Mouse (Mus musculus): Measurements from ENCODE around the gene Fbxo46. TPM values are rescaled to one million over a fixed set of nuclear protein-coding genes. Genes with fewer than 3 reads are reported as not detected.
A peak's percentile ranks its signal among the peaks of the same experiment; 100 is the strongest.
"Not testable (repeated sequence)": the region's sequence is repeated elsewhere in the genome, so short reads cannot be mapped to it uniquely, and the experiment has no call there.

The Fbxo46 gene
- 19.3 and 19.6 TPM in 2 replicates for polyA plus RNA-seq (2016; fragmentation: Nextera tagmentation; extraction: Ambion mirVana)

- Histone ChIP-seq H3K36me3 (no peaks in the 10 kb centered on the region), H3K27me3 (peaks cover 6% of the 10 kb centered on the region; the same call in 1 of the 2 replicates), H3K27ac (no peak within 1 kb of the TSS), H3K4me1 (replicated peaks) (peaks cover 15% of the 10 kb centered on the region), H3K4me2 (peak within 1 kb of the TSS; percentile 87), H3K4me3 (replicated peaks) (peak within 1 kb of the TSS; percentile 68), H3K9me3 (peaks cover 11% of the 10 kb centered on the region; the same call in 1 of the 2 replicates), H3K9ac (replicated peaks) (peak within 1 kb of the TSS; percentile 80)
- WGBS = 3% methylated on average over 34 of the region's 34 CpGs
- ATAC-seq (ENCODE audit: insufficient number of reproducible peaks, insufficient read depth, low FRiP score, low TSS enrichment, low read depth) = peak; percentile 92
Observed at GRCm38 (mm10) chr7:19119631-19120429, at the start of gene Fbxo46. Fbxo46 (plus strand) TSS chr7:19119859.

- WGBS = 62% methylated on average over 3 of the region's 3 CpGs
- H3K4me2 ChIP-seq; H3K27ac ChIP-seq; H3K4me3 ChIP-seq (replicated peaks); H3K9me3 ChIP-seq; H3K4me1 ChIP-seq (replicated peaks); ATAC-seq (ENCODE audit: insufficient number of reproducible peaks, insufficient read depth, low FRiP score, low TSS enrichment, low read depth); H3K36me3 ChIP-seq; H3K9ac ChIP-seq (replicated peaks): not testable (repeated sequence)
- H3K27me3 ChIP-seq = peaks cover 23% of the 10 kb centered on the region
Observed at GRCm38 (mm10) chr7:19071024-19071423, 48.6 kb upstream of the Fbxo46 start.

- no peak for ATAC-seq (ENCODE audit: insufficient number of reproducible peaks, insufficient read depth, low FRiP score, low TSS enrichment, low read depth)
- Histone ChIP-seq H3K4me1 (replicated peaks) (peaks cover 21% of the 10 kb centered on the region), H3K27me3 (no peaks in the 10 kb centered on the region), H3K4me3 (replicated peaks) (no peak overlapping the region), H3K4me2 (no peak overlapping the region), H3K27ac (no peak overlapping the region), H3K36me3 (peaks cover 9% of the 10 kb centered on the region), H3K9ac (replicated peaks) (no peak overlapping the region), H3K9me3 (no peaks in the 10 kb centered on the region)
- WGBS = 78% methylated on average over 9 of the region's 9 CpGs
Observed at GRCm38 (mm10) chr7:19073504-19073903, 46.2 kb upstream of the Fbxo46 start.

- Histone ChIP-seq H3K4me1 (replicated peaks) (peaks cover 21% of the 10 kb centered on the region), H3K27me3 (no peaks in the 10 kb centered on the region), H3K4me3 (replicated peaks) (no peak overlapping the region), H3K9ac (replicated peaks) (no peak overlapping the region), H3K36me3 (peaks cover 19% of the 10 kb centered on the region), H3K9me3 (no peaks in the 10 kb centered on the region), H3K4me2 (no peak overlapping the region), H3K27ac (no peak overlapping the region)
- no peak for ATAC-seq (ENCODE audit: insufficient number of reproducible peaks, insufficient read depth, low FRiP score, low TSS enrichment, low read depth)
- WGBS = 92% methylated on average over 6 of the region's 6 CpGs
Observed at GRCm38 (mm10) chr7:19074494-19074893, 45.2 kb upstream of the Fbxo46 start.

GRCm38 (mm10) chr7:19075231-19075630 is 44.4 kb upstream of the Fbxo46 start:
- H3K4me3 ChIP-seq (replicated peaks) = peak overlapping the region; percentile 99
- no peaks in the 10 kb centered on the region for H3K9me3 ChIP-seq
- H3K4me2 ChIP-seq = peak overlapping the region; percentile 91
- no peak overlapping the region; the same call in 1 of the 2 replicates for H3K27ac ChIP-seq
- H3K9ac ChIP-seq (replicated peaks) = no peak overlapping the region
- no peak for ATAC-seq (ENCODE audit: insufficient number of reproducible peaks, insufficient read depth, low FRiP score, low TSS enrichment, low read depth)
- H3K36me3 ChIP-seq = peaks cover 26% of the 10 kb centered on the region
- H3K4me1 ChIP-seq (replicated peaks) = peaks cover 21% of the 10 kb centered on the region
- H3K27me3 ChIP-seq = no peaks in the 10 kb centered on the region
- 56% methylated on average over 5 of the region's 5 CpGs for WGBS

- peaks cover 34% of the 10 kb centered on the region for H3K36me3 ChIP-seq
- H3K4me3 ChIP-seq (replicated peaks) = peak within 1 kb of the TSS; percentile 99
- H3K4me2 ChIP-seq = peak within 1 kb of the TSS; percentile 91
- H3K9me3 ChIP-seq = no peaks in the 10 kb centered on the region
- peak within 1 kb of the TSS; percentile 94 for H3K9ac ChIP-seq (replicated peaks)
- ATAC-seq (ENCODE audit: insufficient number of reproducible peaks, insufficient read depth, low FRiP score, low TSS enrichment, low read depth) = peak; percentile 98
- H3K27me3 ChIP-seq = no peaks in the 10 kb centered on the region
- peak within 1 kb of the TSS; percentile 76 for H3K27ac ChIP-seq
- peaks cover 21% of the 10 kb centered on the region for H3K4me1 ChIP-seq (replicated peaks)
- WGBS = under 1% methylated on average over 85 of the region's 91 CpGs
Observed at GRCm38 (mm10) chr7:19075723-19076585, 43.7 kb upstream of the Fbxo46 start, which contains the start of gene Dmwd. Dmwd (plus strand) TSS chr7:19076227.

GRCm38 (mm10) chr7:19076586-19076991 is 43.1 kb upstream of the Fbxo46 start:
- Histone ChIP-seq H3K36me3 (peaks cover 40% of the 10 kb centered on the region), H3K9me3 (no peaks in the 10 kb centered on the region), H3K27ac (peak overlapping the region; percentile 76), H3K4me1 (replicated peaks) (peaks cover 21% of the 10 kb centered on the region), H3K4me2 (peak overlapping the region; percentile 91), H3K27me3 (no peaks in the 10 kb centered on the region), H3K4me3 (replicated peaks) (peak overlapping the region; percentile 99), H3K9ac (replicated peaks) (peak overlapping the region; percentile 94)
- under 1% methylated on average over 22 of the region's 22 CpGs for whole genome bisulfite sequencing
- no peak; the same call in 1 of the 2 replicates for ATAC-seq (ENCODE audit: insufficient number of reproducible peaks, insufficient read depth, low FRiP score, low TSS enrichment, low read depth)

- peak overlapping the region; percentile 99 for H3K4me3 ChIP-seq (replicated peaks)
- H3K27me3 ChIP-seq = no peaks in the 10 kb centered on the region
- H3K4me2 ChIP-seq = peak overlapping the region; percentile 91
- H3K9ac ChIP-seq (replicated peaks) = peak overlapping the region; percentile 94; the same call in 1 of the 2 replicates
- 80% methylated on average over 14 of the region's 14 CpGs for WGBS
- H3K4me1 ChIP-seq (replicated peaks) = peaks cover 31% of the 10 kb centered on the region
- no peak for ATAC-seq (ENCODE audit: insufficient number of reproducible peaks, insufficient read depth, low FRiP score, low TSS enrichment, low read depth)
- no peaks in the 10 kb centered on the region for H3K9me3 ChIP-seq
- H3K36me3 ChIP-seq = peaks cover 52% of the 10 kb centered on the region
- no peak overlapping the region for H3K27ac ChIP-seq
Observed at GRCm38 (mm10) chr7:19077761-19078160, 41.9 kb upstream of the Fbxo46 start.

- H3K27me3 ChIP-seq = no peaks in the 10 kb centered on the region
- H3K36me3 ChIP-seq = peaks cover 60% of the 10 kb centered on the region
- 82% methylated on average over 3 of the region's 3 CpGs for WGBS
- H3K9me3 ChIP-seq = no peaks in the 10 kb centered on the region
- H3K9ac ChIP-seq (replicated peaks) = no peak overlapping the region
- H3K4me2 ChIP-seq = no peak overlapping the region
- H3K27ac ChIP-seq = no peak overlapping the region
- peaks cover 40% of the 10 kb centered on the region for H3K4me1 ChIP-seq (replicated peaks)
- no peak overlapping the region for H3K4me3 ChIP-seq (replicated peaks)
- no peak for ATAC-seq (ENCODE audit: insufficient number of reproducible peaks, insufficient read depth, low FRiP score, low TSS enrichment, low read depth)
Observed at GRCm38 (mm10) chr7:19078732-19079131, 40.9 kb upstream of the Fbxo46 start.

GRCm38 (mm10) chr7:19080451-19080950 is 39.2 kb upstream of the Fbxo46 start:
- ATAC-seq (ENCODE audit: insufficient number of reproducible peaks, insufficient read depth, low FRiP score, low TSS enrichment, low read depth) = no peak
- H3K27me3 ChIP-seq = no peaks in the 10 kb centered on the region
- H3K27ac ChIP-seq = no peak overlapping the region
- no peaks in the 10 kb centered on the region for H3K9me3 ChIP-seq
- 88% methylated on average over 19 of the region's 19 CpGs for WGBS
- peaks cover 53% of the 10 kb centered on the region for H3K4me1 ChIP-seq (replicated peaks)
- no peak overlapping the region for H3K4me2 ChIP-seq
- no peak overlapping the region for H3K9ac ChIP-seq (replicated peaks)
- no peak overlapping the region for H3K4me3 ChIP-seq (replicated peaks)
- H3K36me3 ChIP-seq = peaks cover 68% of the 10 kb centered on the region

- WGBS = 78% methylated on average over 4 of the region's 4 CpGs
- Histone ChIP-seq H3K4me2 (no peak overlapping the region), H3K36me3 (peaks cover 77% of the 10 kb centered on the region), H3K4me3 (replicated peaks) (no peak overlapping the region), H3K27me3 (no peaks in the 10 kb centered on the region), H3K27ac (no peak overlapping the region; the same call in 1 of the 2 replicates), H3K4me1 (replicated peaks) (peaks cover 54% of the 10 kb centered on the region), H3K9me3 (no peaks in the 10 kb centered on the region), H3K9ac (replicated peaks) (peak overlapping the region; percentile 14; the same call in 1 of the 2 replicates)
- ATAC-seq (ENCODE audit: insufficient number of reproducible peaks, insufficient read depth, low FRiP score, low TSS enrichment, low read depth) = no peak
Observed at GRCm38 (mm10) chr7:19082171-19082570, 37.5 kb upstream of the Fbxo46 start.
